Mouse (Mus musculus) hindbrain, embryonic 14.5 days (tissue): ENCODE results near the gene Kdelr3. TPM values are rescaled to one million over a fixed set of nuclear protein-coding genes. Genes with fewer than 3 reads are reported as not detected.

Source experiments
- ATAC-seq: fragments of 200-750 bp; cut with Nextera tagmentation; 2 replicates; pipeline ENCODE4 v1.8.0; 2017; ENCODE audit warnings: moderate number of reproducible peaks, mild to moderate bottlenecking, moderate TSS enrichment, moderate library complexity; ENCODE audit not compliant: low FRiP score
- DNase-seq: peaks from one replicate; pipeline ENCODE4 v3.0.0-alpha.2; 2015; ENCODE audit warnings: low spot score
- H3K27ac ChIP-seq: fragments of 300-500 bp; sonication (generic); 2 replicates; pipeline ENCODE4 v1.5.1; 2014; ENCODE audit warnings: mild to moderate bottlenecking, moderate library complexity
- H3K27me3 ChIP-seq: fragments of 300-500 bp; sonication (generic); 2 replicates; pipeline ENCODE4 v1.6.1; 2014; ENCODE audit warnings: mild to moderate bottlenecking, low read length, mixed read lengths; ENCODE audit not compliant: control insufficient read depth, insufficient read depth
- H3K36me3 ChIP-seq: fragments of 300-500 bp; sonication (generic); replicated peaks from 2 replicates; pipeline ENCODE4 v1.6.1; 2014; ENCODE audit not compliant: control insufficient read depth, insufficient read depth
- H3K4me1 ChIP-seq: fragments of 300-500 bp; sonication (generic); replicated peaks from 2 replicates; pipeline ENCODE4 v1.6.1; 2014; ENCODE audit warnings: antibody characterized with exemption, low read length, mixed read lengths; ENCODE audit not compliant: control insufficient read depth, insufficient read depth
- H3K4me2 ChIP-seq: fragments of 300-500 bp; sonication (generic); replicated peaks from 2 replicates; pipeline ENCODE4 v1.6.1; 2014; ENCODE audit warnings: mild to moderate bottlenecking, moderate library complexity
- H3K4me3 ChIP-seq: fragments of 300-500 bp; sonication (generic); replicated peaks from 2 replicates; pipeline ENCODE4 v1.5.1; 2014; ENCODE audit warnings: mild to moderate bottlenecking, low read length
- H3K9ac ChIP-seq: fragments of 300-500 bp; sonication (generic); 2 replicates; pipeline ENCODE4 v1.6.1; 2014
- H3K9me3 ChIP-seq: fragments of 300-500 bp; sonication (generic); 2 replicates; pipeline ENCODE4 v1.6.1; 2016; ENCODE audit warnings: low read length; ENCODE audit not compliant: control insufficient read depth
- WGBS: fragments of 180-500 bp; shearing (Covaris S2); extraction: QIAGEN DNeasy Blood & Tissue Kit; methylation state at CpG from one replicate; pipeline ENCODE4 v1.1.7; 2014; 5-methylcytosine and 5-hydroxymethylcytosine counted together
- polyA plus RNA-seq: library from polyadenylated mRNA; unstranded; fragments of >200 nt; fragmentation: Nextera tagmentation; extraction: Ambion mirVana; gene quantifications from 2 replicates; pipeline ENCODE4 v1.2.1, GENCODE M21; 2014

Kdelr3 gene
- polyA plus RNA-seq, 1 experiment from 2014 or later, result 10.1 TPM

GRCm38 (mm10) chr15:79525979-79526768 lies 10.0 kb downstream of the Kdelr3 start:
- H3K4me2 ChIP-seq, result no peak overlapping the region
- no peak overlapping the region for H3K9ac ChIP-seq
- H3K4me3 ChIP-seq, result no peak overlapping the region
- H3K4me1 ChIP-seq, result no peaks in the 10 kb centered on the region
- H3K9me3 ChIP-seq, result no peaks in the 10 kb centered on the region
- H3K27me3 ChIP-seq, result no peaks in the 10 kb centered on the region
- no peak overlapping the region for H3K27ac ChIP-seq
- DNase-seq (peak; percentile 40), ATAC-seq (peak; percentile 22; the same call in 1 of the 2 replicates)
- WGBS, result 64% methylated on average over 9 of the region's 9 CpGs
- H3K36me3 ChIP-seq, result peaks cover 56% of the 10 kb centered on the region

GRCm38 (mm10) chr15:79527192-79527591 lies 11.0 kb downstream of the Kdelr3 start:
- H3K27me3 ChIP-seq, result no peaks in the 10 kb centered on the region
- H3K4me3 ChIP-seq, result no peak overlapping the region
- peaks cover 67% of the 10 kb centered on the region for H3K36me3 ChIP-seq
- 88% methylated on average over 4 of the region's 4 CpGs for WGBS
- no peak overlapping the region for H3K9ac ChIP-seq
- H3K9me3 ChIP-seq, result no peaks in the 10 kb centered on the region
- DNase-seq (no peak), ATAC-seq (no peak)
- no peak overlapping the region for H3K27ac ChIP-seq
- no peaks in the 10 kb centered on the region for H3K4me1 ChIP-seq
- no peak overlapping the region for H3K4me2 ChIP-seq

GRCm38 (mm10) chr15:79527991-79528639 lies 11.9 kb downstream of the Kdelr3 start:
- no peak overlapping the region for H3K27ac ChIP-seq
- H3K4me3 ChIP-seq, result no peak overlapping the region
- H3K36me3 ChIP-seq, result peaks cover 76% of the 10 kb centered on the region
- WGBS, result 79% methylated on average over 5 of the region's 5 CpGs
- no peak overlapping the region for H3K9ac ChIP-seq
- DNase-seq, result no peak
- no peak overlapping the region for H3K4me2 ChIP-seq
- H3K4me1 ChIP-seq, result no peaks in the 10 kb centered on the region
- no peaks in the 10 kb centered on the region for H3K9me3 ChIP-seq
- H3K27me3 ChIP-seq, result no peaks in the 10 kb centered on the region
- no peak for ATAC-seq

- Histone ChIP-seq H3K4me3 (no peak overlapping the region), H3K27me3 (no peaks in the 10 kb centered on the region), H3K27ac (no peak overlapping the region), H3K4me1 (no peaks in the 10 kb centered on the region), H3K36me3 (peaks cover 94% of the 10 kb centered on the region), H3K9me3 (no peaks in the 10 kb centered on the region), H3K4me2 (no peak overlapping the region), H3K9ac (no peak overlapping the region)
- DNase-seq (no peak), ATAC-seq (no peak)
- 76% methylated on average over 7 of the region's 7 CpGs for WGBS
Measured at GRCm38 (mm10) chr15:79529935-79530334, 13.7 kb downstream of the Kdelr3 start.

- ATAC-seq (no peak), DNase-seq (no peak)
- 96% methylated on average over 3 of the region's 3 CpGs for WGBS
- H3K36me3 ChIP-seq, result peaks cover 100% of the 10 kb centered on the region
- no peaks in the 10 kb centered on the region for H3K4me1 ChIP-seq
- H3K9me3 ChIP-seq, result no peaks in the 10 kb centered on the region
- no peak overlapping the region for H3K4me2 ChIP-seq
- no peaks in the 10 kb centered on the region for H3K27me3 ChIP-seq
- no peak overlapping the region for H3K27ac ChIP-seq
- H3K4me3 ChIP-seq, result no peak overlapping the region
- no peak overlapping the region for H3K9ac ChIP-seq
Measured at GRCm38 (mm10) chr15:79533796-79534195, 17.6 kb downstream of the Kdelr3 start.

GRCm38 (mm10) chr15:79543968-79544367 lies 27.8 kb downstream of the Kdelr3 start:
- Histone ChIP-seq H3K9ac (peak overlapping the region; percentile 92; the same call in 1 of the 2 replicates), H3K9me3 (no peaks in the 10 kb centered on the region), H3K4me1 (peaks cover 23% of the 10 kb centered on the region), H3K27me3 (no peaks in the 10 kb centered on the region), H3K4me2 (peak overlapping the region; percentile 92), H3K36me3 (peaks cover 54% of the 10 kb centered on the region), H3K4me3 (peak overlapping the region; percentile 59), H3K27ac (no peak overlapping the region)
- 96% methylated on average over 3 of the region's 3 CpGs for WGBS
- ATAC-seq (no peak), DNase-seq (no peak)

- Histone ChIP-seq H3K9ac (peak overlapping the region; percentile 92), H3K27ac (peak overlapping the region; percentile 98), H3K4me2 (peak overlapping the region; percentile 92), H3K4me3 (peak overlapping the region; percentile 59), H3K4me1 (peaks cover 23% of the 10 kb centered on the region), H3K36me3 (peaks cover 39% of the 10 kb centered on the region), H3K27me3 (no peaks in the 10 kb centered on the region), H3K9me3 (no peaks in the 10 kb centered on the region)
- ATAC-seq (no peak), DNase-seq (no peak)
- WGBS, result 4% methylated on average over 3 of the region's 3 CpGs
Measured at GRCm38 (mm10) chr15:79545496-79545895, 29.3 kb downstream of the Kdelr3 start.

- peak; percentile 63 for DNase-seq
- peak; percentile 54 for ATAC-seq
- Histone ChIP-seq H3K27me3 (no peaks in the 10 kb centered on the region), H3K9me3 (no peaks in the 10 kb centered on the region), H3K4me2 (peak overlapping the region; percentile 92), H3K4me3 (peak overlapping the region; percentile 59), H3K27ac (peak overlapping the region; percentile 98), H3K9ac (peak overlapping the region; percentile 92), H3K4me1 (peaks cover 23% of the 10 kb centered on the region), H3K36me3 (peaks cover 34% of the 10 kb centered on the region)
- WGBS, result under 1% methylated on average over 43 of the region's 52 CpGs
Measured at GRCm38 (mm10) chr15:79545921-79546399, 29.7 kb downstream of the Kdelr3 start.
